Comparison of ENCODE assay signal across 27 mouse cellular contexts in the genomic region with DNA sequence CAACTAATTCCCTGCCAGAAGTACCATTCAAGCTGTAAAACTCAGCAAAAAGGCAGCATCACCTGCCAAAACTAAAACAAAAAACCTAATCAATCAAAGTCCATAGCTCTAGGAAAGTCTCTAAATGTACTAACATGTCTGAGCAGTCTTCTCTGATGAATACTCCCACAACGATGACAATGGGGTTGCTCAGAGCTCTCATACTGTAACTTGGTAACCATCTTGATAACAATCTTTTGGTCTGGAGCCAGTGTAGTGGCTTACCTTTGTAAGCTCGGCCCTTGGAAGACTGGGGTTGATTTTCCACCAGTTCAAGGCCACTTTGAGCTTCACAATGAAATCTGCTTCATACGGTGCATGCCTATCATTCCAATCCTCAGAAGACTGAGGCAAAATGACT. TPM values are rescaled to one million over a fixed set of nuclear protein-coding genes. Genes with fewer than 3 reads are reported as not detected.
"Had no signal": no experiment of that assay in that cellular context is flagged by ENCODE, and none has a peak within 500 bp of the region (broad histone marks: within the 10 kb centered on the region; RNA-seq: fewer than 3 reads in every experiment).

No protein-coding gene starts in this region.

- H3K4me2 ChIP-seq: lung, embryonic 14.5 days; midbrain, embryonic 12.5 days; neural tube, embryonic 13.5 days; neural tube, embryonic 15.5 days had no signal

- H3K27ac ChIP-seq: midbrain, embryonic 10.5 days; midbrain, embryonic 12.5 days; neural tube, embryonic 13.5 days; neural tube, embryonic 15.5 days had no signal

- ATAC-seq: midbrain, embryonic 16.5 days had no signal

- H3K9ac ChIP-seq: lung, embryonic 14.5 days; midbrain, embryonic 12.5 days; neural tube, embryonic 13.5 days; neural tube, embryonic 15.5 days had no signal

- DNase-seq: lung, adult 18-20 months; lung, embryonic 14.5 days; lung, postnatal 10 days; lung, postnatal 4 days; midbrain, embryonic 14.5 days; retina, postnatal 1 day; right cerebral cortex, adult 18-20 months; right cerebral cortex, postnatal 25 days; right cerebral cortex, postnatal 4 days; spleen, adult 18-20 months; thymus, adult 18-20 months; thymus, postnatal 14 days; thymus, postnatal 36 days had no signal

- H3K9me3 ChIP-seq: midbrain, embryonic 10.5 days; midbrain, embryonic 12.5 days; neural tube, embryonic 13.5 days; neural tube, embryonic 15.5 days had no signal

- H3K36me3 ChIP-seq: midbrain, embryonic 10.5 days; midbrain, embryonic 12.5 days; neural tube, embryonic 13.5 days; neural tube, embryonic 15.5 days had no signal

- H3K4me3 ChIP-seq: midbrain, embryonic 10.5 days; midbrain, embryonic 12.5 days; myocyte; neural tube, embryonic 13.5 days; neural tube, embryonic 15.5 days had no signal

- H3K4me1 ChIP-seq: midbrain, embryonic 10.5 days; midbrain, embryonic 12.5 days; neural tube, embryonic 13.5 days; neural tube, embryonic 15.5 days had no signal

- H3K27me3 ChIP-seq: midbrain, embryonic 12.5 days; neural tube, embryonic 13.5 days; neural tube, embryonic 15.5 days had no signal

RNA-seq across cellular contexts. Expression of a gene that starts 33.0 kb away (rescaled TPM):
- total RNA-seq: megakaryocyte, adult 5-6 weeks; megakaryocyte-erythroid progenitor cell, adult 5-6 weeks had no signal
- polyA plus RNA-seq: lung, embryonic 14.5 days; lung, embryonic 16.5 days; midbrain, embryonic 10.5 days; midbrain, embryonic 12.5 days; midbrain, embryonic 14.5 days; midbrain, embryonic 16.5 days; myocyte; neural tube, embryonic 11.5 days; neural tube, embryonic 13.5 days; neural tube, embryonic 15.5 days; small intestine, adult 2 months; stomach, embryonic 14.5 days; stomach, embryonic 16.5 days; thymus, postnatal 0 days had no signal
